Mouse (Mus musculus): ENCODE measurements at regions not wholly inside any gene's neighbourhood (a gene's known extent, or its start where the extent isn't known, plus 50 kb on each side); places are given as distances from the start of the nearest gene placed in this dataset.
"Not testable (repeated sequence)": the region's sequence is repeated elsewhere in the genome, so short reads cannot be mapped to it uniquely, and the experiment has no call there.

DNA sequence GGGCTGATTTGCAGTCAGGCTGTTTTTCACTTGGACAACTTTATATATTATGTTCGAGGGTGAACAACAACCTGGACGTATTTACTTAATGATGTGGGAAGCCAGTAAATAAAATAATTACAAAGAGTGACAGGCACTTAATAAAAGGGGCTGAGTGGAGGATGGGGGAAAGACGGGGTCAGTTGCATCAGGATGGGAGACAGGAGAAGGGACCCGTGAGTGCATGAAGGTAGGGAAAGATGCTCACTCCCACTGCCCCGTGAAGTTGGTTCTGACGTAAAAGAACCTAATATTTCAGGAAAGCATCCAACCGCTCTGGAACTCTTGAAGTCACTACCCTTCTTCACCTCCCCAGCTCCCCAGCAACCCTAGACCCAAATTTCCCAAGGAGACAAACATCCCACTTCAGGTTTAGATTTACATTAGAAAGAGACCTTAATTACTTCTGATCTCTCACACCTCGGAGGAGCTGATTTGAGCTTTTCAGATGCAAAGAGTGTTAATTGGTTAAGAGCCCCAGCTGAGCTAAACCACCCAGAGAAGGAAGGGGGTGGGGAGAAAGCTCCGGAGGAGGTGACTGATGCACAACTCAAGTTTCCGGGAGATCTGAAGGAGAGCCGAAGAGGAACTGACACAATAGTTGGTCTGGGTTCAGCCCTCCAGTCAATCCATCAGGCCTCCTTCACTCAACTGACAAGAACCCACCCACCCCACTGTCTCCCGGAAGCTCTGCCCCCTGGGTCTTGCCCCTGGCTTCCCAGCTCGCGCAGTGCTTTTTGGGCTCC is 121.9 kb upstream of the Shb start:
- no peak for ATAC-seq (ENCODE audit: insufficient number of reproducible peaks, low FRiP score, low TSS enrichment)

GRCm38 (mm10) chr4:45648884-45649577 is 116.8 kb upstream of the Shb start:
- no peak for ATAC-seq (ENCODE audit: insufficient number of reproducible peaks, low FRiP score, low TSS enrichment)

- no peak for ATAC-seq (ENCODE audit: insufficient number of reproducible peaks, low FRiP score, low TSS enrichment)
These were observed 115.2 kb upstream of the Shb start for GRCm38 (mm10) chr4:45647514-45647913.

GRCm38 (mm10) chr4:45642604-45643003 is 110.3 kb upstream of the Shb start:
- ATAC-seq (ENCODE audit: insufficient number of reproducible peaks, low FRiP score, low TSS enrichment): no peak

GRCm38 (mm10) chr4:45641272-45641671 is 109.0 kb upstream of the Shb start:
- no peak for ATAC-seq (ENCODE audit: insufficient number of reproducible peaks, low FRiP score, low TSS enrichment)

DNA sequence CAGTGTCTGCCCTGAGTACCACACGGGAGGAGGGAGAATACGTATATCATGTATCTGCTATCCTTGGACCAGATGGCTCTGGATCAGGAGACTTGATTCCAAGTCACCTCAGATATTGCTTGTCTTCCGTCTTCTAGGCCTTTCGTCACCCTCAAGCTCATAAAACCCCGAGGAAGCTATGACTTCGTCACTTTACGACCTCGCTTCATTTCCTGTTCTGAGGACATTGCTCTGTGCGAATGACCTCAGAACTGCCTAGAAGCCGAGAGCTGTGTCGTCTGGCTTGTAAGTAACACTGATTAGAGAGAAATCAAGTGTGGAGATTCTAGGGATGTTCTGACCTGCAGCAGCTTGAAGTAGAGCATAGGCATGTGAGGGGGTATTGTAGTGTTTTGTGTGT is 108.4 kb upstream of the Shb start:
- ATAC-seq (ENCODE audit: insufficient number of reproducible peaks, low FRiP score, low TSS enrichment): no peak

- ATAC-seq (ENCODE audit: insufficient number of reproducible peaks, low FRiP score, low TSS enrichment): no peak
These were observed 107.2 kb upstream of the Shb start for GRCm38 (mm10) chr4:45639397-45640034.

GRCm38 (mm10) chr4:45638411-45638810 is 106.1 kb upstream of the Shb start:
- ATAC-seq (ENCODE audit: insufficient number of reproducible peaks, low FRiP score, low TSS enrichment): no peak

- ATAC-seq (ENCODE audit: insufficient number of reproducible peaks, low FRiP score, low TSS enrichment): no peak
These were observed 99.2 kb upstream of the Shb start for GRCm38 (mm10) chr4:45631276-45632045.

GRCm38 (mm10) chr4:45625633-45626032 is 93.4 kb upstream of the Shb start:
- no peak for ATAC-seq (ENCODE audit: insufficient number of reproducible peaks, low FRiP score, low TSS enrichment)

- ATAC-seq (ENCODE audit: insufficient number of reproducible peaks, low FRiP score, low TSS enrichment): no peak
These were observed 89.7 kb upstream of the Shb start for GRCm38 (mm10) chr4:45622017-45622416.

DNA sequence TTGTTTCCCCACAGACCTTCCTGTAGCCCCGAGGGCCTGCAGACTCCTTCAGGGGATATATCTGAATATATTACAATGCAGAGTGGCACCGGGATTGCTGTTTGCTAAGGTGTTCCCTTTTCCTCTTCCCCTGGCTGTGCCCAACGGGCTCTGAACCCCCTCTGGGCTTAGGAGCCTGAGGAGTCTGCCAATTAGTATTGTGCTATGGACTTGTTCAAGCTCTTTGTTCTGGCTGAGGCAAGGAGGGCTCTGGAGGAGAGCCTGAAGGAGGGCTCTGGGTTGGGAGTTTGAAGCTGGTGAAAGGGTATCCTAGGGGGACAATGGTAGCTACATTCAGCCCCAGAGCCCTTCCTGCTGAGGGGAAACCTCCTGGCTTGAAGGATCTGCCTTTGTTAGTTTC is 84.9 kb upstream of the Shb start:
- ATAC-seq (ENCODE audit: insufficient number of reproducible peaks, low FRiP score, low TSS enrichment): no peak

DNA sequence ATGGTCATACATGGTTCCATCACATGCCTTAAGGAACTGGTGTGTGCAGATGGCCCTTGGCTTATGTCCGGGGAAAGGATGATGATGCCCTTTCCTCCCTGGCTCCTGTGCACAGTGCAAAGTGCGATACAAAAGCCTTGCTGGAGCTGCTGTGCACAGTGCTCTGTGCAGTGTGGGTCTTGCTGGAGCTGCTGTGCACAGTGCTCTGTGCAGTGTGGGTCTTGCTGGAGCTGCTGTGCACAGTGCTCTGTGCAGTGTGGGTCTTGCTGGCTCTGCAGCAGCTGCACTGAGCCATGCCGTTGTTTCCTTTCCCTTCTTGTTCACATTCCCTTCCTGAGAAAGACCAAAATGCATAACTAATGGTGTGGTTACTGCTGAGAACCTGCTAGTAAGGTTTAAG is 81.2 kb upstream of the Shb start:
- ATAC-seq (ENCODE audit: insufficient number of reproducible peaks, low FRiP score, low TSS enrichment): not testable (repeated sequence)

DNA sequence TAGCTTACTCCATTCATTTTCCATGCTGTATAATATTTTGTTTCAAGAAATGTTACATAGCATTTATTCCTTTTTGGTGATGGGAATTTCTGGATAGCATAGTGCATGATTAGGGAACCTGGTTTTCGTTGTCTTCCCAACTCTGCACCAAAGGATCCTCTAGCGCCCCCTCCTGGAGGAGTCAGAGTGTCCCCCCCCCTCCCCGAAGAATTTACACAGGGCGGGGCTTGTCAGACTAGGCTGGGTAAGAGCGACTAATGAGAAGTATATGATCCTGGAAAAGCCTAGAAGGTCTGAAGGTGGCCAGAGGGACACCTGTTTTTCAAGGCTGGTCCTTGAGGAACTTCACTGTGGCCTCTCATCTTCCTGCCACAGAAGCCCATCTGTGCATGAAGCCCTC is 79.9 kb upstream of the Shb start:
- no peak for ATAC-seq (ENCODE audit: insufficient number of reproducible peaks, low FRiP score, low TSS enrichment)

DNA sequence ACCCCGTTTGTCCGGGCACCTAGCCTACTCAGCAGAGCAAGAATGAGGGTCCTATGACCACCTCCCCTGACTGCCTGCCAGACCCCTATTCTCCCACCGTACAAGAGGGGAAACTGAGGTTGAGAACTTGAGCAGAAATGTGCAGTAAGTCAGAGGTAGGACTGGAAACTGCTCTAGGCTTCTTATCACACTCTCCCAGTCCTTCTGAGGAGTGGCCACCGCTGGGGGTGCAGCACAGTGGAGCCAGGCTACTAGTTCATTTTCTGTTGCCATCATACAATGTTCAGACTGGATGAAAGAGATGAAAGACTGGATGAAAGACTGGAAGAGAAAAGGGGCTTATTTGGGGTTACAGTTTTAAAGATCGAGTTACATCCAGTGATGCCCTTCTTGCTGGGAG is 78.7 kb upstream of the Shb start:
- ATAC-seq (ENCODE audit: insufficient number of reproducible peaks, low FRiP score, low TSS enrichment): no peak

DNA sequence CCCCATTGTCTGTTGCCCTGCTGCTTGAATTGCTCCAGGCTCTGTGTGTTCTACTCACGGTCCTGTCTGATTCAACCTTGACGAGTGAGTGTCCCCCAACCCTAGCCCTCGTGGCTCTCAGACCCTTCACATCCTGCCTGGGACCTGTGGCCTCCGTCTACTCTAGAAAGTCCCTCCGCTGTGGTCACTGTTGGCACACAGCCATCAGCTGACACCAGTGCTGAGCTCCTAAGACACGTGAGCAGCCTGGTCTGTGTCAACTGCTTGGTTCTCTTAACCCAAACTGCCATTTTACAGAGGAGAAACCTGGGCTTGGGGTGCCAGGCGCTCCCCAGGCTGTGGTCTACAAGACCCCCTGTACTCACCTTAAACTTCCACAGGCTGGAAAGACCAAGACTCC is 74.3 kb upstream of the Shb start:
- ATAC-seq (ENCODE audit: insufficient number of reproducible peaks, low FRiP score, low TSS enrichment): no peak

- no peak for ATAC-seq (ENCODE audit: insufficient number of reproducible peaks, low FRiP score, low TSS enrichment)
These were observed 73.4 kb upstream of the Shb start for GRCm38 (mm10) chr4:45605681-45606080.

- ATAC-seq (ENCODE audit: insufficient number of reproducible peaks, low FRiP score, low TSS enrichment): no peak
These were observed 72.1 kb upstream of the Shb start for GRCm38 (mm10) chr4:45604271-45604800.

GRCm38 (mm10) chr4:45600520-45600919 is 68.2 kb upstream of the Shb start:
- no peak for ATAC-seq (ENCODE audit: insufficient number of reproducible peaks, low FRiP score, low TSS enrichment)

DNA sequence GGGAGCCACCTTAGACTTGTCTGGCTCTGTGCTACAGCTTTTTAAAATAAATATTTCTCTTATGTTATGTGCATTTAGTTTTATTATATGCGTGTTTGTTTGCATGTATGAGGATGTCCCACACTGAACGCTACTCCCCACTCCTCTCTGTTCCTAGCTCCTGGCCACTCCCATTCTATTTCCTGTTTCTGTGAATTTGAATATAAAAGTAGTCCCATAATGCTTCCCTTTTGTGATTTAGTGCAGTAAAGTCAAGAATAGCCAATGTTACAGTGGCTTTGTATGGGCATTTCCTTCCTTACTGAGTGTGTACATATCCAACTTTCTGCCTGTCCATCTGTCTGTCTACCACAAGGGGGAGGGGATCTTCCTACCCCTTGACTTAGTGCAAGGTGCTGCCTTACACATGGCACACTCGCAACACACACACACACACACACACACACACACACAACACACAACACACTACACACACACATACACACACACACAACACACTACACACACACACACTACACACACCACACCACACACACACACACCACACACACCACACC is 61.2 kb upstream of the Shb start:
- ATAC-seq (ENCODE audit: insufficient number of reproducible peaks, low FRiP score, low TSS enrichment): no peak
